Mouse (Mus musculus): ENCODE results near the gene Fibcd1. TPM values are rescaled to one million over a fixed set of nuclear protein-coding genes. Genes with fewer than 3 reads are reported as not detected.

The Fibcd1 gene
- polyA plus RNA-seq, 1 experiment from 2014 or later: not detected

- H3K4me1 ChIP-seq (replicated peaks): no peaks in the 10 kb centered on the region
- no peaks in the 10 kb centered on the region for H3K9me3 ChIP-seq (replicated peaks)
- H3K36me3 ChIP-seq: no peaks in the 10 kb centered on the region
- H3K4me3 ChIP-seq: no peak overlapping the region
- H3K9ac ChIP-seq: no peak overlapping the region
- 72% methylated on average over 26 of the region's 26 CpGs for WGBS
- no peak overlapping the region for H3K4me2 ChIP-seq
- no peak for ATAC-seq (replicated peaks; ENCODE audit: insufficient number of reproducible peaks, insufficient read depth, low FRiP score, low read depth)
- peaks cover 44% of the 10 kb centered on the region for H3K27me3 ChIP-seq
- H3K27ac ChIP-seq: no peak overlapping the region
Observed at GRCm38 (mm10) chr2:31874290-31874855, 28.6 kb upstream of the Fibcd1 start.

GRCm38 (mm10) chr2:31870683-31871082 is 24.9 kb upstream of the Fibcd1 start:
- Histone ChIP-seq H3K36me3 (no peaks in the 10 kb centered on the region), H3K9ac (no peak overlapping the region), H3K4me2 (no peak overlapping the region), H3K4me3 (no peak overlapping the region), H3K27me3 (peaks cover 16% of the 10 kb centered on the region), H3K27ac (no peak overlapping the region), H3K4me1 (replicated peaks) (no peaks in the 10 kb centered on the region), H3K9me3 (replicated peaks) (no peaks in the 10 kb centered on the region)
- ATAC-seq (replicated peaks; ENCODE audit: insufficient number of reproducible peaks, insufficient read depth, low FRiP score, low read depth): no peak
- WGBS: 60% methylated on average over 3 of the region's 3 CpGs

GRCm38 (mm10) chr2:31869692-31870091 is 23.9 kb upstream of the Fibcd1 start:
- no peak overlapping the region for H3K4me3 ChIP-seq
- no peak overlapping the region for H3K4me2 ChIP-seq
- no peak for ATAC-seq (replicated peaks; ENCODE audit: insufficient number of reproducible peaks, insufficient read depth, low FRiP score, low read depth)
- H3K27me3 ChIP-seq: peaks cover 7% of the 10 kb centered on the region; the same call in 1 of the 2 replicates
- WGBS: 89% methylated on average over 5 of the region's 5 CpGs
- no peaks in the 10 kb centered on the region for H3K9me3 ChIP-seq (replicated peaks)
- no peaks in the 10 kb centered on the region for H3K4me1 ChIP-seq (replicated peaks)
- H3K36me3 ChIP-seq: no peaks in the 10 kb centered on the region
- H3K27ac ChIP-seq: no peak overlapping the region
- no peak overlapping the region for H3K9ac ChIP-seq

- H3K9ac ChIP-seq: no peak overlapping the region
- no peaks in the 10 kb centered on the region for H3K36me3 ChIP-seq
- ATAC-seq (replicated peaks; ENCODE audit: insufficient number of reproducible peaks, insufficient read depth, low FRiP score, low read depth): no peak
- 53% methylated on average over 10 of the region's 10 CpGs for WGBS
- no peak overlapping the region for H3K4me2 ChIP-seq
- H3K4me1 ChIP-seq (replicated peaks): no peaks in the 10 kb centered on the region
- no peaks in the 10 kb centered on the region for H3K27me3 ChIP-seq
- H3K9me3 ChIP-seq (replicated peaks): no peaks in the 10 kb centered on the region
- H3K4me3 ChIP-seq: no peak overlapping the region
- H3K27ac ChIP-seq: no peak overlapping the region
Observed at GRCm38 (mm10) chr2:31868538-31869164, 22.8 kb upstream of the Fibcd1 start.

- H3K4me2 ChIP-seq: no peak overlapping the region
- H3K27ac ChIP-seq: no peak overlapping the region
- 81% methylated on average over 8 of the region's 8 CpGs for WGBS
- no peak overlapping the region for H3K4me3 ChIP-seq
- H3K36me3 ChIP-seq: no peaks in the 10 kb centered on the region
- H3K27me3 ChIP-seq: no peaks in the 10 kb centered on the region
- H3K9ac ChIP-seq: no peak overlapping the region
- no peaks in the 10 kb centered on the region for H3K4me1 ChIP-seq (replicated peaks)
- no peaks in the 10 kb centered on the region for H3K9me3 ChIP-seq (replicated peaks)
- ATAC-seq (replicated peaks; ENCODE audit: insufficient number of reproducible peaks, insufficient read depth, low FRiP score, low read depth): no peak
Observed at GRCm38 (mm10) chr2:31867773-31868537, 22.1 kb upstream of the Fibcd1 start.

GRCm38 (mm10) chr2:31865794-31866193 is 20.0 kb upstream of the Fibcd1 start:
- H3K27me3 ChIP-seq: no peaks in the 10 kb centered on the region
- no peak overlapping the region for H3K9ac ChIP-seq
- H3K27ac ChIP-seq: no peak overlapping the region
- no peaks in the 10 kb centered on the region for H3K36me3 ChIP-seq
- no peak for ATAC-seq (replicated peaks; ENCODE audit: insufficient number of reproducible peaks, insufficient read depth, low FRiP score, low read depth)
- no peak overlapping the region for H3K4me2 ChIP-seq
- no peaks in the 10 kb centered on the region for H3K9me3 ChIP-seq (replicated peaks)
- no peak overlapping the region for H3K4me3 ChIP-seq
- 0 out of 2 replicates have a peak, but pooled peaks cover 4% of the 10 kb centered on the region for H3K4me1 ChIP-seq (replicated peaks)
- 47% methylated on average over 2 of the region's 2 CpGs for WGBS

- Histone ChIP-seq H3K4me1 (replicated peaks) (0 out of 2 replicates have a peak, but pooled peaks cover 4% of the 10 kb centered on the region), H3K9ac (no peak overlapping the region), H3K27me3 (no peaks in the 10 kb centered on the region; the same call in 1 of the 2 replicates), H3K9me3 (replicated peaks) (no peaks in the 10 kb centered on the region), H3K4me2 (no peak overlapping the region), H3K36me3 (no peaks in the 10 kb centered on the region), H3K4me3 (no peak overlapping the region), H3K27ac (no peak overlapping the region)
- 58% methylated on average over 4 of the region's 4 CpGs for WGBS
- no peak for ATAC-seq (replicated peaks; ENCODE audit: insufficient number of reproducible peaks, insufficient read depth, low FRiP score, low read depth)
Observed at GRCm38 (mm10) chr2:31865322-31865721, 19.5 kb upstream of the Fibcd1 start.

GRCm38 (mm10) chr2:31864891-31865290 is 19.1 kb upstream of the Fibcd1 start:
- no peak overlapping the region for H3K4me3 ChIP-seq
- no peak for ATAC-seq (replicated peaks; ENCODE audit: insufficient number of reproducible peaks, insufficient read depth, low FRiP score, low read depth)
- 0 out of 2 replicates have a peak, but pooled peaks cover 4% of the 10 kb centered on the region for H3K4me1 ChIP-seq (replicated peaks)
- 83% methylated on average over 9 of the region's 9 CpGs for WGBS
- no peaks in the 10 kb centered on the region for H3K36me3 ChIP-seq
- H3K9ac ChIP-seq: no peak overlapping the region
- H3K27me3 ChIP-seq: peaks cover 4% of the 10 kb centered on the region; the same call in 1 of the 2 replicates
- H3K4me2 ChIP-seq: no peak overlapping the region
- H3K27ac ChIP-seq: no peak overlapping the region
- H3K9me3 ChIP-seq (replicated peaks): no peaks in the 10 kb centered on the region

- no peak for ATAC-seq (replicated peaks; ENCODE audit: insufficient number of reproducible peaks, insufficient read depth, low FRiP score, low read depth)
- Histone ChIP-seq H3K27ac (no peak overlapping the region), H3K27me3 (peaks cover 13% of the 10 kb centered on the region), H3K4me1 (replicated peaks) (0 out of 2 replicates have a peak, but pooled peaks cover 4% of the 10 kb centered on the region), H3K9me3 (replicated peaks) (no peaks in the 10 kb centered on the region), H3K36me3 (no peaks in the 10 kb centered on the region), H3K4me3 (no peak overlapping the region), H3K4me2 (no peak overlapping the region), H3K9ac (no peak overlapping the region)
- WGBS: 80% methylated on average over 1 of the region's 1 CpGs
Observed at GRCm38 (mm10) chr2:31863766-31864165, 18.0 kb upstream of the Fibcd1 start.

- 0 out of 2 replicates have a peak, but pooled peaks cover 4% of the 10 kb centered on the region for H3K4me1 ChIP-seq (replicated peaks)
- no peak overlapping the region for H3K9ac ChIP-seq
- no peak overlapping the region for H3K4me3 ChIP-seq
- no peaks in the 10 kb centered on the region for H3K9me3 ChIP-seq (replicated peaks)
- no peak overlapping the region for H3K4me2 ChIP-seq
- H3K27ac ChIP-seq: no peak overlapping the region
- no peak for ATAC-seq (replicated peaks; ENCODE audit: insufficient number of reproducible peaks, insufficient read depth, low FRiP score, low read depth)
- no peaks in the 10 kb centered on the region for H3K36me3 ChIP-seq
- H3K27me3 ChIP-seq: peaks cover 21% of the 10 kb centered on the region
- WGBS: 65% methylated on average over 1 of the region's 1 CpGs
Observed at GRCm38 (mm10) chr2:31862919-31863318, 17.1 kb upstream of the Fibcd1 start.

- no peaks in the 10 kb centered on the region for H3K9me3 ChIP-seq (replicated peaks)
- no peak overlapping the region for H3K9ac ChIP-seq
- no peak overlapping the region for H3K4me2 ChIP-seq
- peaks cover 37% of the 10 kb centered on the region for H3K27me3 ChIP-seq
- H3K4me1 ChIP-seq (replicated peaks): peaks cover 12% of the 10 kb centered on the region; the same call in 1 of the 2 replicates
- H3K4me3 ChIP-seq: no peak overlapping the region
- H3K36me3 ChIP-seq: no peaks in the 10 kb centered on the region
- WGBS: 23% methylated on average over 12 of the region's 12 CpGs
- no peak overlapping the region for H3K27ac ChIP-seq
- no peak for ATAC-seq (replicated peaks; ENCODE audit: insufficient number of reproducible peaks, insufficient read depth, low FRiP score, low read depth)
Observed at GRCm38 (mm10) chr2:31858500-31858899, 12.7 kb upstream of the Fibcd1 start.
